Mouse (Mus musculus) gastrocnemius, adult 18-20 months (tissue): ENCODE results near the gene Dnaaf2. TPM values are rescaled to one million over a fixed set of nuclear protein-coding genes. Genes with fewer than 3 reads are reported as not detected.

Source experiments
- DNase-seq: peaks from one replicate; pipeline ENCODE4 v3.0.0; 2021; ENCODE audit warnings: low spot score
- long read RNA-seq, 2 experiments: library from polyadenylated mRNA; stranded (forward); transcript quantifications; one replicate each; pipeline ENCODE4 v2.0.0; 2021
- total RNA-seq, 2 experiments: library from RNA; stranded (reverse); gene quantifications; 2 replicates each; pipeline ENCODE4 v1.2.3; 2021

Gene Dnaaf2
- under 1 TPM; 0.59 to 0.73 TPM for total RNA-seq
- long read RNA-seq, experiment 1, partial matches to known transcripts = 0 of 4 reads
- long read RNA-seq, experiment 1, other reads (novel, unspliced or antisense) = 0 of 4 reads
- long read RNA-seq, experiment 2, partial matches to known transcripts = 0 of 1 reads
- long read RNA-seq, experiment 2, other reads (novel, unspliced or antisense) = 0 of 1 reads

GRCm38 (mm10) chr12:69198164-69198535, at the start of gene Dnaaf2:
TSS of gene Dnaaf2 (minus strand) at chr12:69198429.
- DNase-seq = peak; percentile 44

GRCm38 (mm10) chr12:69241771-69242431, 43.7 kb upstream of the Dnaaf2 start:
- DNase-seq = peak; percentile 74

GRCm38 (mm10) chr12:69241405-69241770, 43.2 kb upstream of the Dnaaf2 start:
- DNase-seq = no peak

GRCm38 (mm10) chr12:69240876-69241275, 42.6 kb upstream of the Dnaaf2 start, which contains the start of gene Klhdc1:
TSS of gene Klhdc1 (plus strand) at chr12:69241176.
- no peak for DNase-seq

GRCm38 (mm10) chr12:69238284-69238683, 40.1 kb upstream of the Dnaaf2 start:
- no peak for DNase-seq

GRCm38 (mm10) chr12:69235782-69236181, 37.6 kb upstream of the Dnaaf2 start:
- no peak for DNase-seq

GRCm38 (mm10) chr12:69229251-69229650, 31.0 kb upstream of the Dnaaf2 start:
- no peak for DNase-seq

GRCm38 (mm10) chr12:69227776-69228466, 29.7 kb upstream of the Dnaaf2 start, which contains the start of gene Pole2:
TSS of gene Pole2 (minus strand) at chr12:69228195.
- DNase-seq = peak; percentile 88

GRCm38 (mm10) chr12:69220613-69221277, 22.5 kb upstream of the Dnaaf2 start:
- DNase-seq = no peak

GRCm38 (mm10) chr12:69216587-69216986, 18.4 kb upstream of the Dnaaf2 start:
- DNase-seq = no peak

GRCm38 (mm10) chr12:69215000-69215785, 17.0 kb upstream of the Dnaaf2 start:
- DNase-seq = peak; percentile 69

- no peak for DNase-seq
Observed at GRCm38 (mm10) chr12:69214393-69214792, 16.2 kb upstream of the Dnaaf2 start.

GRCm38 (mm10) chr12:69213186-69213777, 15.1 kb upstream of the Dnaaf2 start:
- no peak for DNase-seq

- DNase-seq = no peak
Observed at GRCm38 (mm10) chr12:69211057-69211456, 12.8 kb upstream of the Dnaaf2 start.

- no peak for DNase-seq
Observed at GRCm38 (mm10) chr12:69210056-69210979, 12.1 kb upstream of the Dnaaf2 start.

- no peak for DNase-seq
Observed at GRCm38 (mm10) chr12:69208520-69208919, 10.3 kb upstream of the Dnaaf2 start.

GRCm38 (mm10) chr12:69207926-69208325, 9.7 kb upstream of the Dnaaf2 start:
- no peak for DNase-seq

- no peak for DNase-seq
Observed at GRCm38 (mm10) chr12:69207396-69207795, 9.2 kb upstream of the Dnaaf2 start.

- DNase-seq = no peak
Observed at GRCm38 (mm10) chr12:69204052-69204833, 6.0 kb upstream of the Dnaaf2 start, which contains the start of gene Gm49384. TSS of gene Gm49384 (minus strand) at chr12:69204267.
